Mouse (Mus musculus): ENCODE results near the gene Raver1.

GRCm38 (mm10) chr9:21117073-21117472 is 25.3 kb upstream of the Raver1 start:
- TF ChIP-seq CTCF (IDR thresholded peaks at IDR 0.05; ENCODE audit: control insufficient read depth, insufficient read depth, insufficient read length) (no peak), USF1 (IDR thresholded peaks at IDR 0.05; ENCODE audit: low read depth) (peak; percentile 65), MYOG (IDR thresholded peaks at IDR 0.05; ENCODE audit: control insufficient read depth, extremely low read depth, insufficient read length) (no peak), CEBPB (IDR thresholded peaks at IDR 0.05; ENCODE audit: low read depth) (no peak), MAX (IDR thresholded peaks at IDR 0.05) (no peak), FOSL1 (IDR thresholded peaks at IDR 0.05; ENCODE audit: insufficient read depth, low read length, poor library complexity, severe bottlenecking) (no peak), MYOD1 (IDR thresholded peaks at IDR 0.05; ENCODE audit: control insufficient read depth, insufficient read length, low read depth) (peak; percentile 73)
